Mouse (Mus musculus) ES-Bruce4 (cell line): ENCODE measurements around the gene Rps6kl1.

Experiments used
- CTCF ChIP-seq: IDR thresholded peaks from one replicate; pipeline ENCODE4 v1.8.1; 2011; ENCODE audit warnings: low read depth, low read length
- POLR2A ChIP-seq: IDR thresholded peaks from one replicate; pipeline ENCODE4 v1.8.1; 2011; ENCODE audit warnings: low read length; ENCODE audit not compliant: insufficient read depth

DNA sequence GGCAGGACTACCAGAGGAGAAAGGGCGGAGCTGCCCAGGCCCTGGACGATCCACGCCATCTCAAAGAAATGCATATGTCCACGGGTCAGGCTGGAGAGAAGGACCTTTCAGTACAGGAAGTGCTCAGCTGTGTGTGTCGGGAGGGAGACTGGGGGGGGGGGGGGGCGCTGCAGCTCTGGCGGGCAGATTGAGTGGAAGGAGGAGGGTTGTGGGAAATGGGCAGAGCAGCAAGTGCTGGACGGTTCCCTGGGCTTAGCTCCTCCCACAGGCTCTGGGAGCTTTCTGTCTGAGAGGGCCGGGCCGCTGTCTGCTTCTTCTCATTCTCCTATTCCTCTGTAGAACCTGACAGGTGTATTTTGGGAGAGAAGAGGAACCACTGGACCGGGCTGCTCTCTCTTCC is 4.7 kb downstream of the Rps6kl1 start:
- TF ChIP-seq CTCF (no peak), POLR2A (no peak)
